Mouse (Mus musculus) adrenal gland, adult 8-10 months (tissue): ENCODE measurements around the gene Olfr560. TPM values are rescaled to one million over a fixed set of nuclear protein-coding genes. Genes with fewer than 3 reads are reported as not detected.

Experiments used
- DNase-seq: peaks from one replicate; pipeline ENCODE4 v3.0.0; 2022
- total RNA-seq, 4 experiments: library from RNA; stranded (reverse); gene quantifications; 2 replicates each; pipeline ENCODE4 v1.2.4; 2022

Gene Olfr560
- not detected for total RNA-seq

DNA sequence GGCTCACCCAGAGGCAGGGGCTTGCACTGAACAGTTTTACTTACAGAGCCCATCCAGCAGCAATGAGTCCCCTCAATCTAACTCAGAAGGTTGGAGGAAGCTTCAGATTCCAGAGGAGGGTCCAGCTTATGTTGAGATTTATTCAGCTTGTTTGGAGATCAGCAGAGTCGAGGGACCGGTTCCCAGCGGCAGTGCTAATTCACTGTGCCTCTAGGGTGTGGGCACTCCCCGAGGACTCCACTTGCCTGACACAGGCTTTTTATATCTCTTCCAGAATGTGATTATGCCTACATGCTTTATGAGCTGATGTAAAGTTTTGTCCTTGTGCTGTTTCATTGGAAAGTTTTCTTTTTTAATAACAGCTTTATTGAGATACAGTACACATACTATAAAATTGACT is at the start of gene Olfr560, which contains the start of gene Olfr78:
Gene Olfr560 (minus strand): TSS at position 101 of the 400 bp plus-strand sequence.
Gene Olfr78 (minus strand): TSS at position 206 of the 400 bp plus-strand sequence.
- DNase-seq, result no peak

DNA sequence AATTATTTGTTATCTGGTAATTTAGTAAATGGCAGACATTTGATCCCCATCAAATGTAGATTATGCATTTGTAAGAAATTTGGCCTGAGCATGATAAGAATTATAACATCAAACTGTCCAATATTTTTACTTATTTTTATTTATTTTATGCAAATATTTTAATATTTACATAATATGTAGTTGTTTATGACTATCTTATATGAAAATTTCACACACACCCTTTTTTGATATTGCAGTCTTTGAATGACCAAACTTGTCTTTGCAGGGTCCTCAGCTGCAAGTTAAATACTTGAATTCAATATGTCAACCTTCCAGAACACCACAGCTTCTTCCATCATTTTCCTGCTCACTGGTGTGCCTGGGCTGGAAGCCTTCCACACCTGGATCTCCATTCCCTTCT is 44.0 kb upstream of the Olfr560 start, which contains the start of gene Olfr564:
Gene Olfr564 (plus strand): TSS at position 301 of the 400 bp plus-strand sequence.
- DNase-seq, result no peak

DNA sequence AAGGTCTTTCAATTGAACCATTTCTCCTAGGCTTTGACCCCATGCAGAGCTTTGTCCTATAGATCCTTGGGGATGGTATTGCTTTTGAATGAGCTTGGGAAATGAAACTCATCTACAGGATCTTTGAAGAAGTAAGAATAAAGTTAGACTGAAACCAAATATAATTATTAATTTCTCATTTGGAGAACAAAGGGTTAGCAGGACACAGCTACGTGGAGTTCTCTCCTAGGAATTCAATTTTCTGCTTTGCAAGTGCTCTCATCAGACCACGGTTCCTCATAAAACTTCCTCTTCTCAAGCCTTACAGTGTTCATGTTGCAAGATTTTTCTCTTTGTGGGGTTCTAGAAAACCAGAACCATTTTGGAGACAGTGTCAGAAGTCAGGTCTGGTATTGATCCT is 11.8 kb upstream of the Olfr560 start, which contains the start of gene Olfr561:
Gene Olfr561 (plus strand): TSS at position 301 of the 400 bp plus-strand sequence.
- no peak for DNase-seq

DNA sequence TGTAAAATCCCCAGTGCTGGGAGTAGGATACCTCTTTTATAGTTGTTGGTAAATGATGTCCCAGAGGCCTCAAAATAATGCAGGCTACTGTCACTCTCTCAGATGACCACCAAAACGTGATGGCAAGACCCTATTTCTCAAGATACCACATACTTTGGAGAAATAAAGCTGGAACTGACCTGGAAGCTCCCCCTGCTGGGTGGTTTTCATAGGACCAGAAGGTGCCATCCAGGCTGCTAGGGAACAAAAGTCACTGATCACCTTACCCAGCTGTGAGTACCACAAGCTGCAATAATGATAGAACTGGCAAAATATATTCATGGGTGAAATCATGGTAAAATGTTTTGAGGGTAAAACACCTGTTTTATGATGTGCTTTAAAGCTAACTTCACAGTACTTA is 7.1 kb downstream of the Olfr560 start:
- no peak for DNase-seq

DNA sequence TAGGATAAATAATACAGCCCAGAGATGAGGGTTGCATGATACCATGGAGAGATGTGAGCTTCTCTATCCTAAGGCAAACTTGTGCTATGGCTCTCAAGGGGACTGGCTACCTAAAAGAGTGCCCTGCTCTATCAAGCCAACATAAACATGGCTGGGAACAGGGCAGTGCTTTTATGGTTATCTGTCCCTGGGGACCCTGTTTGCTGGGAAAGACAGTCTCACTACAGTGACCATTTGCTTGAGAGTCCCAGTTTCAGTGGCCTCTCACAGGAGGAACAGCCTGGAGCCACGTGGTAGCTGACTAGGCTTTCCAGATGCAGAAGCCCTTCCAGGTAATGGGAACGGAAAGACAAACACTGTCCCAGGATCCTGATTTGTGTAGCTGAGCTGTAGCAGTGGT is 21.5 kb downstream of the Olfr560 start:
- no peak for DNase-seq

DNA sequence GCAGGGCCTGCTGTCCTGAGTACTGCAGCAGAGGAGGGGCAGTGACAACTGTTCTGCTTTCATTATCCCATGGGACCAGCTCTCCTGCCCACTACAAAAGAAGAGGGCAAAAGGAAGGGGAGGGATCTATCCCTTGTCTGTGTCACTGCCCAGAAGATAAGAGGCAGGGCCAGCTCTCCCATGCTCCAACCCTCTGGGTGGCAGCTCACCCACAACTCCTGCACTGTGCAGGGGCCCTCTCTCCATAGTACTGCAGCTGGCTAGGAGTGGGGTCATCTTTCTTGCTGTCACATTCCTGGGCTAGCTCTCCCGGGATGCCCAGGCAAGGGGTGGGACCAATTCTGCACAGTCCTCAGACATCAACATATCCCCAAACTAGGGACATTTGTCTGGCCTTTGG is 25.4 kb downstream of the Olfr560 start:
- DNase-seq, result no peak

DNA sequence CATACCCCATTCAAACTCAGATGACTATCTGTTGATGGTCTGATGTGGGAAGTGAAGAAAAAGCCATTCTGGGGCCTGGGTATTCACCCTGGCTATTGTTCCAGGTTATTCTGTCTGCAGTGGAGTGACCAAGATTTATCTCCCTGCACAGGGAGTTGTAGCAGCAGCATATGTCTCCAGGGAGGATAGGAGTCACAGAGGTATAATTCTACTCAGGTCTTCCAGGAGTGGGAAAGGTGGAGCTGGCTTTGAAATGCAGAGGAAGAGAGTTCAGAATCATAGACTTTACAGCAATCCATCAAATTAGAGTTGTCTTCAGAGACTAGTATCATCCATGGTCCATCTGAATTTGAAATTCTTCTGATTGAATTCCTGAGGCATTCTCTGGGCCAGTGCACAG is 31.8 kb downstream of the Olfr560 start, which contains the start of gene Olfr559:
Gene Olfr559 (minus strand): TSS at position 101 of the 400 bp plus-strand sequence.
- no peak for DNase-seq

DNA sequence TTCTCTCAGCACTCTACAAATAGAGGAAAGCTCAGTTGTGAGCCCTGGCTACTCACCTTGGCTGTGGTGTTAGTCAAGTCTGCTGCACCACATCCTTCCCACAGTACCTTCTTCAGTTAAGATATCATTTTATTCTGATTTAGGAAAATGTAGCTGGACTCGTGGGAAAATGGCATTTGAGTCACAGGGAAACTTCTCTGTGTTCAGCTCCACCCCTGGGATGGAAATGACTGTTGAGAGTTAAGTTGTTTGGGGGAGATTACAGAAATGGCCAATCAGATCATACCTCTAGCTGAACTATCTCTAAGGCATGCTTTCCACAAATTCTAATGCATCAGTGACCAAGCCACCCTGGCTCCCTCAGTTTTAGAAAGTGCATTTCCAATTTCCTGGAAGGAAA is 40.2 kb downstream of the Olfr560 start, which contains the start of gene Olfr33:
Gene Olfr33 (minus strand): TSS at position 101 of the 400 bp plus-strand sequence.
- no peak for DNase-seq

DNA sequence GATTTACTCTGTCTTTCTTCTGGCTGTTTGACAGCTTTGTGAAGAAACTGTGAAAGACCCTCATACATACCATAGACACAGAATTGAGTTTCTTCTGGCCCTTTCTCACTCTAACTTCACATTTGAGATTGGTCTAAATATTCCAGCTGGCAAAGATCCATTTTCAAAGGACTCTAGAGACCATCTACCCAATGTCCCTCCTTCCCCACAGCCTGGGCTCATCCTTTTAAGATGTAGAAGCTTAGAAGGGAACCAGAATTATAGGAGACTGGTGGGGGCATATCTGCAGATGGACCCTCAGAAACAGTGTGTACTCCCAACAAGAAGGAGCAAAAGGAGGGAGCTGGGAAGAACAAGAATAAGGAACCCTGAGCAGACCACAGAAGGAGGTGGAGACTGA is 57.3 kb downstream of the Olfr560 start, which contains the start of gene Olfr558:
Gene Olfr558 (plus strand): TSS at position 301 of the 400 bp plus-strand sequence.
- DNase-seq, result no peak

Other genes starting within 250 kb of the Olfr560 start
- not detected for gene Olfr547, start 224.6 kb downstream of the Olfr560 start, total RNA-seq
- not detected for gene Olfr548-ps1, start 218.5 kb downstream of the Olfr560 start, total RNA-seq
- not detected for gene Olfr549, start 209.5 kb downstream of the Olfr560 start, total RNA-seq
- 10 to 100 TPM; 13.9 to 22.2 (median 19.0) TPM for gene Trim21, start 193.9 kb downstream of the Olfr560 start, total RNA-seq
- under 1 TPM in 1 of 4 experiments, not detected in 3; 0.19 TPM for gene Olfr550, start 187.9 kb downstream of the Olfr560 start, total RNA-seq
- gene Olfr551, start 167.5 kb downstream of the Olfr560 start, total RNA-seq, result not detected
- gene Olfr552, start 161.6 kb downstream of the Olfr560 start, total RNA-seq, result under 1 TPM in 1 of 4 experiments, not detected in 3; 0.05 TPM
- gene Olfr553, start 141.1 kb downstream of the Olfr560 start, total RNA-seq, result not detected
- not detected for gene Olfr554, start 120.9 kb downstream of the Olfr560 start, total RNA-seq
- not detected for gene Olfr555, start 100.5 kb downstream of the Olfr560 start, total RNA-seq
- gene Olfr556, start 94.5 kb downstream of the Olfr560 start, total RNA-seq, result not detected
- gene Trim68, start 72.0 kb downstream of the Olfr560 start, total RNA-seq, result 10 to 100 TPM; 10.9 to 19.3 (median 15.7) TPM
- gene Olfr557, start 63.5 kb downstream of the Olfr560 start, total RNA-seq, result under 1 TPM in 1 of 4 experiments, not detected in 3; 0.12 TPM
- gene Olfr558, start 57.2 kb downstream of the Olfr560 start, total RNA-seq, result under 1 TPM in 3 of 4 experiments, not detected in 1; 0.14 to 0.40 (median 0.18) TPM
- gene Olfr33, start 40.3 kb downstream of the Olfr560 start, total RNA-seq, result not detected
- gene Olfr559, start 31.9 kb downstream of the Olfr560 start, total RNA-seq, result not detected
- under 1 TPM; 0.06 to 0.31 (median 0.21) TPM for gene Olfr78, start 105 bp upstream of the Olfr560 start, total RNA-seq
- gene Olfr561, start 11.9 kb upstream of the Olfr560 start, total RNA-seq, result not detected
- gene Olfr564, start 44.1 kb upstream of the Olfr560 start, total RNA-seq, result not detected
- gene Olfr566, start 99.4 kb upstream of the Olfr560 start, total RNA-seq, result not detected
- not detected for gene Olfr568, start 117.8 kb upstream of the Olfr560 start, total RNA-seq
- gene Olfr569, start 131.5 kb upstream of the Olfr560 start, total RNA-seq, result not detected
- not detected for gene Olfr570, start 135.2 kb upstream of the Olfr560 start, total RNA-seq
- under 1 TPM in 1 of 4 experiments, not detected in 3; 0.05 TPM for gene Olfr571, start 158.2 kb upstream of the Olfr560 start, total RNA-seq
- not detected for gene Olfr572, start 165.0 kb upstream of the Olfr560 start, total RNA-seq
- gene Olfr573-ps1, start 183.2 kb upstream of the Olfr560 start, total RNA-seq, result not detected
- gene Olfr574, start 189.1 kb upstream of the Olfr560 start, total RNA-seq, result 1 to 10 TPM in 2 of 4 experiments, under 1 TPM in 1, not detected in 1; 0.45 to 1.4 (median 1.0) TPM
- not detected for gene Olfr575, start 199.4 kb upstream of the Olfr560 start, total RNA-seq
- not detected for gene Olfr576, start 203.3 kb upstream of the Olfr560 start, total RNA-seq
- not detected for gene Olfr577, start 216.6 kb upstream of the Olfr560 start, total RNA-seq
- not detected for gene Olfr578, start 230.0 kb upstream of the Olfr560 start, total RNA-seq